Mouse (Mus musculus) embryonic fibroblast, embryonic 13.5 days (primary cell): ENCODE measurements around the gene Zbtb42.

Source experiments
- CTCF ChIP-seq: IDR thresholded peaks from 2 replicates; pipeline ENCODE4 v1.5.1; 2011; ENCODE audit warnings: mild to moderate bottlenecking, control low read depth, low read length, moderate library complexity, borderline replicate concordance; ENCODE audit not compliant: insufficient read depth
- POLR2A ChIP-seq: IDR thresholded peaks from 2 replicates; pipeline ENCODE4 v1.6.1; 2011; ENCODE audit warnings: low read depth, mild to moderate bottlenecking, control low read depth, low read length, moderate library complexity

- TF ChIP-seq CTCF (peak; percentile 49; the same call in 1 of the 2 replicates), POLR2A (no peak)
These were observed 38.5 kb downstream of the Zbtb42 start for GRCm38 (mm10) chr12:112717140-112717539.
